Mouse (Mus musculus) ES-E14 (cell line): ENCODE measurements at regions not wholly inside any gene's neighbourhood (a gene's known extent, or its start where the extent isn't known, plus 50 kb on each side); places are given as distances from the start of the nearest gene placed in this dataset.

Source experiments
- DNase-seq: peaks from one replicate; pipeline ENCODE4 v3.0.0-alpha.2; 2013; ENCODE audit warnings: low read depth, low spot score
- H3K27ac ChIP-seq: 2 replicates; pipeline ENCODE4 v1.5.1; 2012; ENCODE audit warnings: low read depth, mild to moderate bottlenecking, low read length, moderate library complexity, mixed read lengths; ENCODE audit not compliant: poor library complexity, insufficient read depth, severe bottlenecking
- H3K36me3 ChIP-seq: 2 replicates; pipeline ENCODE4 v1.6.1; 2012; ENCODE audit warnings: mild to moderate bottlenecking, low read length, moderate library complexity, mixed read lengths; ENCODE audit not compliant: control insufficient read depth, poor library complexity, insufficient read depth, severe bottlenecking
- H3K4me1 ChIP-seq, 2 experiments: fragments of 150-350 bp in 1 of 2; sonication (generic) in 1 of 2; 2 replicates each; pipeline ENCODE4 v1.6.1; 2012; ENCODE audit warnings: low read length in 2 of 2, mild to moderate bottlenecking in 1 of 2, mixed read lengths in 1 of 2; ENCODE audit not compliant: control insufficient read depth in 2 of 2, insufficient read depth in 2 of 2, poor library complexity in 1 of 2
- H3K4me3 ChIP-seq, 2 experiments: fragments of 150-350 bp in 1 of 2; sonication (generic) in 1 of 2; 2 replicates each; pipeline ENCODE4 v1.5.1; 2012; ENCODE audit warnings: low read length in 2 of 2, low read depth in 1 of 2, mild to moderate bottlenecking in 1 of 2, mixed read lengths in 1 of 2; ENCODE audit not compliant: insufficient read depth in 1 of 2, poor library complexity in 1 of 2, severe bottlenecking in 1 of 2
- H3K9ac ChIP-seq: 2 replicates; pipeline ENCODE4 v1.6.1; 2012; ENCODE audit warnings: low read depth, mild to moderate bottlenecking, low read length, mixed read lengths; ENCODE audit not compliant: poor library complexity, insufficient read depth, severe bottlenecking
- H3K9me3 ChIP-seq: fragments of 150-350 bp; sonication (generic); 2 replicates; pipeline ENCODE4 v1.6.1; 2012; ENCODE audit warnings: low read depth, mild to moderate bottlenecking, low read length; ENCODE audit not compliant: control insufficient read depth, insufficient read depth
- CHD2 ChIP-seq: IDR thresholded peaks from 2 replicates; pipeline ENCODE4 v1.6.1; 2014; ENCODE audit warnings: mild to moderate bottlenecking, low read depth, low read length, inconsistent platforms
- HCFC1 ChIP-seq: IDR thresholded peaks from 2 replicates; pipeline ENCODE4 v1.6.1; 2012; ENCODE audit warnings: low read length, inconsistent platforms, borderline replicate concordance; ENCODE audit not compliant: insufficient read depth
- MAFK ChIP-seq: IDR thresholded peaks from 2 replicates; pipeline ENCODE4 v1.6.1; 2014; ENCODE audit warnings: mild to moderate bottlenecking, low read depth, low read length, inconsistent platforms; ENCODE audit not compliant: insufficient read depth
- ZC3H11A ChIP-seq: IDR thresholded peaks from 2 replicates; pipeline ENCODE4 v1.6.1; 2012; ENCODE audit warnings: low read depth, mild to moderate bottlenecking, inconsistent platforms, low read length, borderline replicate concordance
- ZNF384 ChIP-seq: IDR thresholded peaks from 2 replicates; pipeline ENCODE4 v1.6.1; 2012; ENCODE audit warnings: low read depth, low read length, inconsistent platforms
- in situ Hi-C, 2 experiments: fragments of 600-800 bp; cut with MboI; formaldehyde crosslinking; loops; one replicate each; pipeline ENCODE4 v1.15.1; 2025; ENCODE audit warnings: low sequenced_read_pairs in 2 of 2, inconsistent platforms in 1 of 2; ENCODE audit not compliant: unreplicated experiment in 2 of 2

GRCm38 (mm10) chr15:52783940-52784339 is 1100.8 kb upstream of the Gm7489 start:
- no peak overlapping the region for H3K27ac ChIP-seq
- in situ Hi-C loops = no loop called here
- no peak overlapping the region for H3K4me3 ChIP-seq
- no peak for DNase-seq
- H3K9ac ChIP-seq = no peak overlapping the region
- no peaks in the 10 kb centered on the region for H3K4me1 ChIP-seq
- no peaks in the 10 kb centered on the region for H3K9me3 ChIP-seq
- no peaks in the 10 kb centered on the region for H3K36me3 ChIP-seq
- TF ChIP-seq ZC3H11A = no peak
- TF ChIP-seq ZNF384 = no peak
- TF ChIP-seq CHD2 = no peak
- TF ChIP-seq HCFC1 = no peak
- no peak for TF ChIP-seq MAFK

GRCm38 (mm10) chr15:52785196-52785595 is 1099.5 kb upstream of the Gm7489 start:
- H3K9me3 ChIP-seq = no peaks in the 10 kb centered on the region
- in situ Hi-C loops = no loop called here
- no peak overlapping the region for H3K27ac ChIP-seq
- H3K9ac ChIP-seq = no peak overlapping the region
- no peak for TF ChIP-seq CHD2
- TF ChIP-seq ZNF384 = no peak
- no peak for TF ChIP-seq HCFC1
- TF ChIP-seq MAFK = no peak
- TF ChIP-seq ZC3H11A = no peak
- H3K4me3 ChIP-seq = no peak overlapping the region
- H3K36me3 ChIP-seq = no peaks in the 10 kb centered on the region
- H3K4me1 ChIP-seq = no peaks in the 10 kb centered on the region
- no peak for DNase-seq

- in situ Hi-C loops = no loop called here
- H3K9me3 ChIP-seq = no peaks in the 10 kb centered on the region
Observed at GRCm38 (mm10) chr15:52785976-52786375, 1098.7 kb upstream of the Gm7489 start.

GRCm38 (mm10) chr15:52805479-52806199 is 1079.1 kb upstream of the Gm7489 start:
- no peaks in the 10 kb centered on the region for H3K9me3 ChIP-seq
- no peak overlapping the region for H3K9ac ChIP-seq
- no peak overlapping the region for H3K27ac ChIP-seq
- DNase-seq = no peak
- H3K4me1 ChIP-seq = no peaks in the 10 kb centered on the region
- no peak overlapping the region for H3K4me3 ChIP-seq
- in situ Hi-C loops = no loop called here
- TF ChIP-seq ZNF384 (no peak), CHD2 (no peak), HCFC1 (no peak), ZC3H11A (no peak), MAFK (no peak)
- no peaks in the 10 kb centered on the region for H3K36me3 ChIP-seq

More at GRCm38 (mm10) chr15:52785976-52786375, 1098.7 kb upstream of the Gm7489 start:
- Histone ChIP-seq H3K27ac (no peak overlapping the region), H3K36me3 (no peaks in the 10 kb centered on the region), H3K4me3 (no peak overlapping the region), H3K4me1 (no peaks in the 10 kb centered on the region), H3K9ac (no peak overlapping the region)
- TF ChIP-seq HCFC1 (no peak), ZC3H11A (no peak), ZNF384 (no peak), CHD2 (no peak), MAFK (no peak)
- DNase-seq = no peak
